Mouse (Mus musculus): ENCODE measurements around the gene Ttc7b.

GRCm38 (mm10) chr12:100431830-100432229 lies 88.8 kb downstream of the Ttc7b start:
- TF ChIP-seq CTCF (IDR thresholded peaks at IDR 0.05; ENCODE audit: low read depth) (no peak), EP300 (IDR thresholded peaks at IDR 0.05; ENCODE audit: low read depth) (no peak)

Measured in liver, embryonic 14.5 days (tissue).